Mouse (Mus musculus) erythroid progenitor cell, adult 5-6 weeks (primary cell): ENCODE results near the gene Efcab14. TPM values are rescaled to one million over a fixed set of nuclear protein-coding genes. Genes with fewer than 3 reads are reported as not detected.
A peak's percentile ranks its signal among the peaks of the same experiment; 100 is the strongest.

Experiments used
- ATAC-seq: replicated peaks from 2 replicates; pipeline ENCODE4 v1.8.0; 2016; ENCODE audit warnings: moderate number of reproducible peaks, mild to moderate bottlenecking, moderate TSS enrichment, inconsistent platforms; ENCODE audit not compliant: poor library complexity, low FRiP score, severe bottlenecking
- total RNA-seq, 2 experiments: library from RNA; stranded (forward) in 1 of 2; stranded (reverse) in 1 of 2; fragments of 150-400 nt in 1 of 2; fragments of 186-747, 209-891 nt in 1 of 2; gene quantifications; 2 replicates each; pipeline versions ENCODE4 v1.2.3 to v1.2.4; 2015 to 2017; ENCODE audit warnings: low replicate concordance in 2 of 2

The Efcab14 gene
- total RNA-seq, 2 experiments from 2014 or later, result 37.1 to 48.6 TPM

DNA sequence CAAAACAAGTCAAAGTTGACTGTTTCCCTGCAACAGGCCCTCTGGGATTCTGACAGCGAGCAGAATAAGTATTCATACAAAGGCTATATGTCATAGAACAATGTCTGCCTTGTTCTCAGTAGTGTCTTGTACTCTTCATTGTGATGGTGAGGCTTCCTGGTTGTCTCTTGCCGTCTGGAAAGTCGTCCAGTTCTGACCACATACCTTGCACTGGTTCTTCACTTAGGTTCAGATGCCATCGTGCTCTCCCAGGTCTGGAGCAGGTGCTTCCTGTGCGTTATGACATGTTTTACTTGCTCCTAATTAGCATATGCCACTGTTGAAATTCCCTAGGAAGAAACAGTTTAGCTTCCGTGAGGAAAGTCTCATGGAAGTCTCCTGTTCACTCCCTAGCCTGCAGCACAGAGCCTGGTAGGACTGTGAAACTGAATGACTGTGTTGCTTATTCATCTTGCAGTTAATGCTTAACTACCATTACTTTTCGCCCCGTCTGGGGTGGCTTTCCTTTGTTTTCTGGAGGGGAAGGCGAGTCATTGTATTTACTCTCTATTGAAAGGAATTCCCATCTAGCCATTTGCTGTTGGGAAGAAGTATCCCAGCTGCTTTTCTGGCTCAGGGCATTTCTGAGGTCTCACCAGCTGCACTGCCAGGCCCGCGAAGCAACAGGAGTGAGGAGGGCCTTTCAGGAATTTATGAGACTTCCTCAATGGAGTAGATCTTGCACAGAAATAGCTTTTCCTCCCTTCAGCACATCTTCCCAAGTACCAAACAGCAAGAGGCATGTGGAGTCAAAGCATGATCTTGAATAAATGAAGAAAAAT is 30.3 kb downstream of the Efcab14 start:
- ATAC-seq, result no peak

DNA sequence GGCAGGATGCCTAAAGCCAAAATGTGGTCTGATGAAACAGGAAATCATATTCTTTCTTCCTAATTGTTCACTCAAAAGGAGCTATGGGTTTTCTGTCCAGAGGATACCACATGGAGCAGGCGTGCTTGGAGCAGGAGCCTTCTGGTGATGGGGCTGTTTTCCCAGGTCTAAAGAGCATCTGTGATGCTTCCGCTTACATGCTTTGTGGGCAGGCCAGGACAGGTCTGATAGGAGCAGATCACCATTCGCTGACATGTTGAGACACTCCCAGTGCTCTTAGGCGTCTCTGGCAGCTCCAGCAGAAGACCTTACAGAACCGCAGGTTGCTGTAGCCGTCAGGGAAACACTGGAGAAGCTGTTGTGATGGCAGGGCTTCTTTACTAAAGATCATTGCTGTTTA is 37.5 kb downstream of the Efcab14 start:
- no peak for ATAC-seq

DNA sequence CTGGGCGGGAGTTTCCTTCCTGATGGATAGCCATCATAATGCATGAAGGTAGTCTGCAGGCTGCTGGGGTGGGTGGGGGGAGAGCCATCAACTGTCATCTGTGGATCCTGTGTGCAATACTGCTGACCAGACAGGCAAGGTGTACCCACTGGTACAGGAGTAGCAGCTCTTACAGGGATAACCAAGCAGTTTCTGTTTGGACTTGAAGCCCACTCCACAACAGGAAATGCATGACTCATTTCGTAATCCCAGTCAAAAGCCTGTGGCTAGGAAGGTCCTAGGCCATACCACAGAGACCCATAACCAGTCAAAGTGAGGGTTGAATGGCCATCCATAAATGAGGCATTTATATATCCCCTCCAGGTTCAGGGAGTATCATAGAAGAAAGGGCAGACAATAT is 40.1 kb downstream of the Efcab14 start:
- ATAC-seq, result no peak

DNA sequence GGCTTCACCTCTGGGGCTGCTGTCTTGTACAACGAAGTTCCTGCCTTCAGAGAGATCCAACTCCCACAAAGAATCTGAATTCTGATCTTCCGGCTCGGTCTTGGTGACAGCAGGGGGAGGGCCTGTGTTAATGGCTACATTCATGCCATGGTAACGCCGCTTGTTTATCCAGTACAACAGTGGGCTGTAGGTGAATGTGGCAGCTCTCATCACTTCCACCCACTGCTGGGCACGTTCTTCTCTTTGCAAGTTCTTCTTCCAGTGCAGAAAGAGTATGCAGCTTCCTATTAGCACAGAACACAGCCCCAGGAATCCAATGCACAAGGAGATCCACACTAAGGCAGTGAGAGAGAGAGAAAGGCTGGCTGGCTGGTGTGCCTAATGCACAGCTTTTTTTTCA is 42.7 kb downstream of the Efcab14 start:
- no peak for ATAC-seq

DNA sequence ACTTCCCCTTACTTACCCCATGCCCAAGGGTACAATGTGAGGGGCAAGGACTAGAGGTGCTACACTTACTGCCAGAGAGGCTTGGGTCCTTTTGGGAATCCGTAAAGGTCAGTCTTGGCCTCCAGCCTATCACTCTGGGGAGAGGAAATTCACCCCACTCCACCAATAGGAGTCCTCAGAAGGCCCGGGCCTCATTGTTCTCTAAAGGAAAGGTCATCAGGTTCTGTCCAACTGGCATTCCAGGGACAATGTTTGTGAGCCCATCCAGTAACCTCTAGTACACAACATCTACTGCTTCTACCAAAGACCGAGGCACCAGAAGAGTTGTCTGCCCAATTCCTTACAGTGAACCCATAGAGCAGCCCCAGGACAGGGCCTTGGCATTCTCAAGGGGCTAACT is 43.4 kb downstream of the Efcab14 start, which contains the start of gene Tex38:
Tex38 (minus strand) TSS at position 101 of the 400 bp plus-strand sequence.
- ATAC-seq, result no peak

DNA sequence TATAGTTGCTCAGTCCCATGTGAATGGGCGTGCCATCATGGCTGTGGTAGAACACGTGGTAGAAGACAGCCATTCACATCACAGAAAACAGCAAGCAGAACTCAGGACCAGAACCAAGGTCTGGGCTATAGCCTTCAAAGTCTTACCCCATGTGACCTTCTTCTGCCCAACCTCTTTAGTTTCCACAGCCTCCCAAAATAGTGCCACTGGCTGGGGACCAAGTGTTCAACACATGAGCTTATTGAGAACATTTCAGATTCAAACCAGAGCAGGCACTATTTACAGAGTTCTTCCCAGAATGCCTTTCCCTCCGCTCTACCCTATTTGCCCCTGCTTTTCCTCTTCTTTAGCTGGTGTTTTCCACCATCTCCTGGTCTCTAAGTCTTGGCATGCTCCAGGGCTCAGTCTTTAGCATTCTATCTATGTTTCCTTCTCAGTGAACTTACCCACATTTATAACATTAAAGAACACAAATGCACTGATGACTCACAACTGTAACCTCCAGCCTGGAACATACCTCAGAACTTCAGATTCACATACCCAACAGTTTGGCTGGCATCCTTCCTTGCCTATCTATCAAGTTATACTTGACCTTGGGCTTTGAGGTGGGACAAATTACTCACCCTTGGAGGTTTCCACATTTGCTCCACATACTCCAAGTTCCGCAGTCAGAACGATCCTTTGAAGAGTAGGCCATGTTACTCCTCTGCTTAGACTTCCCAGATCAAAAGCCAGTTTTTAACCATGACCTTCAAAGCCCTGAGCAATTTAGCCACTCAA is 44.7 kb downstream of the Efcab14 start:
- ATAC-seq, result no peak

DNA sequence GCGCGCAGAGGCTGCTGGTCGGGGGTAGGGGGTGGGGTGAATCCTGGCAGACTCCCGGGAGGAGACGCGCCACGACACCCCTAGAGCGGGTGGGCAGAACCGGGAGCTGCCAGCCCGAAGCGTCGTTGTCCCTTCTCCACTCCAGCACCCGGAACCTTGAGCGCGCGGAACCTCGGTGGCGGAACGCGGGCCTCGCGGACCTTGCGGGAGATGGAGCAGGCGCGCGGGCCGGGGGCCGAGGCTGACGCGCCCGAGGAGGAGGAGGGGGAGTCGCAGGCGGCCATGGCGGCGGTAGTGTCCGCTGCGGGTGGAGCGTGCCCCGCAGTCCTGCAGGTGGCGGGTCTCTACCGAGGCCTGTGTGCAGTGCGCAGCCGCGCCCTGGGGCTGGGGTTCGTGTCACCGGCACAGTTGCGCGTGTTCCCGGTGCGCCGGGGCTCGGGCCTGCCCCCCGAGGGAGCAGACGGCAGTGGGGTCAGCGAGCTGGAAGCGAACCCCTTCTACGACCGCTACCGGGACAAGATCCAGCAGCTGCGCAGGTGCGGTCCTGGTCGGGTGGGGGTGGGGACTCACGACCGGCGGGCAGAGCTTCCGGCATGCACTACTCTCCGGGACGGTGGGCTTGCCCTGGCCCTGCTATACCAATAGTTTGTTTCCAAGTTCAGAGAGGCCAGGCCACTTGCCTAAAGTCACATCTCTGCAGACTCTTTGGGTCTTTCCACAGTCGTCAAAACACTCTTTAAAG is 47.4 kb downstream of the Efcab14 start, which contains the start of gene Atpaf1:
Atpaf1 (plus strand) TSS at position 44 of the 742 bp plus-strand sequence.
- ATAC-seq, result peak; percentile 59

DNA sequence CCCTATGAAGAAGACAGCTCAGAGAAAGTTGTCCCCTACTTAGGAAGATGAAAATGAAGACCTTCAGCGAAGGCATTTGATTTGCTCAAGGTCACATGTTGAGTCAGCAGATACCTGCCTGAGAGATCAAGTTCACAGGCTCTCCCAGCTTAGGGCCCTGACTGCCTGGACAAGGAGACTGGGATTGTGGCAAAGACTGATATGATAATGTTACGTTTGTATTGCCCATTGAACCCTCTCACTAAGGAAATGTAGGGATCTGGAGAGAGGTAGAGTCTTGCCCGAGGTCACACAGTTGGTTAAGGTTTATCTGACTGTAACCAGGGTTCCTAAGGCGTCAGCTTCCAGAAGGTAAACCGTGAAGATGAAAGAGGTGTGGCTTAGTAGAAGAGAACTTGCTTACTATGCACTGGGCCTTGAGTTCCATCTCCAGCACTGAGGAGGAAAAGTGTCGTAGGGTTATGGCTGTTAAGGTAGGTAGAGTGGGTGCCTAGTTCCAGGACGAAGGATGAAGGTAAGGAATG is 48.0 kb downstream of the Efcab14 start:
- peak; percentile 49; the same call in 1 of the 2 replicates for ATAC-seq

DNA sequence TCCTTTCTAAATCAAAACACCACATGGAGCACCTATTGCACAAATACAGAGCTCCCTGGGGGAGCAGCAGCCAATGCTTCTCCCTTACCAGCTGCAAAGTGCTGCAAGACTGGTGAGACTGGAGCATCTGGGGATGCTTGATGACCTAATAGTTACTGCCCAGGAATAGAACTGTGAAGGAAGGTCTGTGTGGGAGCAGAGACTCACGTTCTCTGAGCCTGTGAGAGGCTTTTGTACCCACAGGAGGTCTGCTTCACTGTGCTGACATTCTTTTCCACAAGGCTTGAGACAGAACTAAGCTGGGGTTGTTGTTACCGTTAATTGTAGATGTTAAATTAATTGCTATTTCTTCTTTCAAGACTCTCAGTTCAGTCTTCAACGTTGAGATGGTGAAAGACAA is 53.3 kb downstream of the Efcab14 start:
- ATAC-seq, result no peak

DNA sequence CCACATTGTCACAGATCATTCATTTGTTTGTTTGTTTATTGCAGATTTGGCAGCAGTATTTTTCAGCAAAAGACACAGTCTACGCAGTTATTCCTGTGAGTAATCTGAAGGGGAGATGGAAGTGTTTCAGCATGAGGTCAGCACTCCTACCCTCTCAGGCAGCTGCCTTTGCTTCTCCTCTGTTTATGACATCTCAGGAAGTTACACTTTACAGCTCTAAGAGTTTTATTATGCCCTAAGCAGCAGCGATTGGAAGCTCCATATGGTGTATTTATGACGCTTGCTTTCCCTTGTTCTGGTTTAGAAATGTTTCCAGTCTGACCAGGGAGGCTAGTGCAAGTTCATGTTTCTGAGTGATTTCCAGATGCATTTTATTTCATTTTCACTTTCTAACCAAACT is 57.8 kb downstream of the Efcab14 start:
- ATAC-seq, result no peak

DNA sequence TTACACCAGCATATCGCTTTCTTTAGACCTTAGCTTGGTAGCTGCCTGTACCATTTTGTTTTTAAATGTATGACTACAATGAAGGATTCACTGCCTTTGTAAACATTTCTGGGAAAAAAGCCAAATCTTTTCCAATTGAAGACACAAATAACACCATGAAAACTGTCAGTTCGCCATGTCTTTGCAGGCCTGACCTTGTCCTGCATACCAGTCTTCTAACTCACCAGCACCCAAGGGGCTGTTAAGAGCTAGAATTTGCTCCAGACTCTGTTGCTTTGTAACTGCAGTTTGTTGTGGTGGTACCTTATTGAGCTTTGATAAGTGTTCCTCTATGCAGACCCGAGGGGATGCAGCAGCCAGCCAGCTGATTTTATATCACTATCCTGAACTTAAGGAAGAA is 62.4 kb downstream of the Efcab14 start:
- ATAC-seq, result no peak

DNA sequence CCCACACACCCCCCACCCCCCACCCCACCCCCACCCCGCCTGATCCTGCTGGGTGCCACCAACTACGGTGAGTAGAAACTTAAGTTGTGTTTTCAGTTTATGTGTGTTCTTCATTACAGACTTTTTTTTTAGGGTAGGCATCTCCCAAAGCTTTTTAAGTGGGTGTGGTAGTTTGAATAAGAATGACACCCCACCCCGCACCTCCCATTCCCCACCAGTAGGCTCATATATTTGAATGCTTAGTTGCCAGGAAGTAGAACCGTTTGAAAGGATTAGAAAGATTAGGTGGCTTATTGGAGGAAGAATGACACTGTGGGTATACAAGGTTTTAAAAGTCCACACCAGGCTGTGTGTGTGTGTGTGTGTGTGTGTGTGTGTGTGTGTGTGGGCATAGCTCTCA is 74.8 kb downstream of the Efcab14 start:
- no peak for ATAC-seq

DNA sequence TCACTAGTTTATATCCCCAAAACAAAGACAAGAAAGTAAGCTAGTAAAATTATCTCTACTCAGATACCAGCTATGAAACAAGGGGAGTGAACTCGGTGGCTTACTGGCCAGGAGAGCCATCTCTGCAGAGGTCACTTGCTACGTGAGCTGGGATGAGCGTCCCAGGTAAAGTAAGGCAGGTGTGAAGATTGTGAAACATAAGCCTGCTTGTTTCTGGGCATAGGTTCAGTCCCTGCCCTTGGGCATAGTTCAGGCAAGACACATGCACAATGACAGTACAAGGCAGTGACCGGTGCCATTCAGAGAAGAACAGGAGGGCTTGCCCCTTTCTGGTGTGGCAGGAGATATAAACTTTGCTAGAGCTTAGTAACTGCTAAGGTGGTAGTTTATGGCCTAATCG is 78.1 kb downstream of the Efcab14 start:
- no peak for ATAC-seq

DNA sequence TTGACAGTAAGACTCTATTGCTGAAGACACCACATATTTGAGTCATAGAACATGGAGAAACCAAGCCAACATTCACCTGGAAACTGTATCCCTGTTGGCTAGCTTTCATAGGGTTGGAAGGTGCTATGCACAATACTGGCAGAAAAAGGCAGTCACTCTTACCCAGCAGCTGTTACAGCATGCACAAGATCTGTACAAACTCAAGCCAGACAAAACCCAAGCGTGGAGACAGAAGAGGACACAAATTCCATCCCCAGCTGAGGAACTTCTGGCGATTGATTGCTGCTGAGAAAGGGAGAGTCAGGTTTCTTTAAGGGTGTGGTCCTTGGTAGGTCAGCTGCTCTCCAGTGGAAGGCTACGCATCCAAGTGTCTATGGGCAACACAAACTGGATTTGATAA is 82.7 kb downstream of the Efcab14 start:
- ATAC-seq, result no peak

DNA sequence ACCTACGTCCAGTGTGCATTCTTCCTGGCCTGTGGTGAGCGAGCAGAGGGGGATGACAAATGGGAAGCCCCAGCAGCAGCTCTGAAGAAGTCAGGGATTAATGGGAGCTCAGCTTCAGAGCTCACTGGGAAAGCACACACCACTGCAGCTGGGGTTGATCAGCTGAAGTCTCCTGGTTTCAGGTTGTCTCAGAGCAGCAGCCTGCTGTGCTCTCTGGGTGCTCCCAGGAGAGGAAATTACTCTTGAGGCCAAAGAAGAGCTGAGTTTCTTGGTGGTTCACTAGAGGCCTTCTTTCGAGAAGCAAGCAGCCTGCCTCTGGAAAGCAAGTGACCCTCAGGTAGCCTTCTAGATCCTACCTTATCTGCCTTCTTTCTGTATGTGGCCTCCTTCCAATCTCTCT is 83.4 kb downstream of the Efcab14 start:
- no peak for ATAC-seq

DNA sequence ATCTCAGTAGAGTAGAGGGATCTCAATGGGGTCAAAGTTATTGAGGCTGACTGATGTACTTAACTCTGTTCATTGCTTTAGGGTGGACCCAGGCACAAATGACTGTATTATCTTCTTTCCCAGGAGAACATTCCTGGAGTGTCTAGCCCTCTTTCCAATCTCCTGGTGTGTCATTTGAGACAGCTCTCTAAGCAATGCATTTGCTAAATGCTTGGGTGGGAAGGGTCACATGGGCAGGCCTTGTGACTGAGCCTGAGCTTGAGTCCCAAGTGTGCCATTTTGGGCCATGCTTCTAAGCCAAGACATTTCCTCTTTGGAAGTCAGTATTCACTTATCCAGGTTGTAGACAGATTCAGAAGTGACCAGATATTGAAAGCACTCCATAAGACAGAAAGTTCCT is 83.9 kb downstream of the Efcab14 start:
- no peak for ATAC-seq

DNA sequence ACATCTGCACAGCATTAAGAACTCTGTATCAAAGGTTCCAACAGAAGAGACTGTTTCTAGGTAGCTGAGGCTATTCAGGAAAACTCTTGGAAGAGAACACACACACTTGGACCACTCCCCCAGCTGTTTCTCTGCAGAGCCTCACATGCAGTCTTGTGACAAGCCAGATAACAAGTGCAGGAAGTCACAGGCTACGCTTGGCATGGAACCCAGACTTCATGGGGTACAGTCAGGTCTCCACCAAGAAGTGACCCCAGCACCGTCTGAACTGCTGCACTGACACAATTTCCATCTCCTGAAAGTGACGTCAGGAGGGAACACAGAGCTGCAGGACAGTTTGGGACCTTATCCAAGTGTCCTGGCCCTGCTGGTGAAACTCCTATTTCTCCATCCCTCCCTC is 84.4 kb downstream of the Efcab14 start:
- no peak for ATAC-seq

DNA sequence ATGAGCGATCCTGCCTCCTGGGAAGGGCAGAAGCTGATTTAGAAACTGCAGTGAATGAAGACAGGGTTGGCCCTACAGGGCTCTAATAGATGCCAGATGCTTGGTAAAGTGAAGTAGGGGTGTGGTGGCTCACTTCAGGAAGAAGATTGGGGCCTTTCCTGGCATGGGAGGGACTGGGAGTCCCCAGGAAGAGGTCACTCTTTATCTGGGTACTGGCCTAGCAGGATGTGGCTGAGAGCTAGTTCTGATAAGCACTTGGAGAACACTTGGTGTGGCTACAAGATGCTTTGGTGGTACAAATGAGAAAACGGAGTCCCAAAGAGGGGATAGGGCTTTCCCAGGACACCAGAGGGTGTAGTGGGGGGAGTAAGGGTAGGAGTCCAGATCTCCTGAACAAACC is 86.6 kb downstream of the Efcab14 start:
- peak; percentile 55 for ATAC-seq

DNA sequence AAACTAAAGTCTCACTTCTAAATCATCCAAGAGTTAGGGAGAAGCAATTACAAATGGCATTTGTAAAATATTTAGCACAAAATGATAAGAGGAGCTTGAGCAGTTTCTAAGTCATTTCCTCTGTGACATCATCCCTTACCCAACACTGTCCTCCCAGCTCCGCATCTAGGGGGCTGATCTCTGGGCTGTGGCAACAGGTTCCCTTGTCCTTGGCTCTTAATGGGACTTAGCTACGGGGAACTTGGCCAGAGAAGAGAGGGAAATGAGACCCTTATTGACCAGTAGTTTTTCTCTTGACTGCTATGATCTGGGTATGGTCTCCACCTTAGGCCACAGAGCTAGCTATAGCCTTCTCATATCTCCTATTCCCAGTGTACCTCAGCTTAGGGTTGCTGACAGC is 87.7 kb downstream of the Efcab14 start:
- ATAC-seq, result no peak
